Comparison of ENCODE assay signal across 8 mouse cellular contexts in the genomic region with DNA sequence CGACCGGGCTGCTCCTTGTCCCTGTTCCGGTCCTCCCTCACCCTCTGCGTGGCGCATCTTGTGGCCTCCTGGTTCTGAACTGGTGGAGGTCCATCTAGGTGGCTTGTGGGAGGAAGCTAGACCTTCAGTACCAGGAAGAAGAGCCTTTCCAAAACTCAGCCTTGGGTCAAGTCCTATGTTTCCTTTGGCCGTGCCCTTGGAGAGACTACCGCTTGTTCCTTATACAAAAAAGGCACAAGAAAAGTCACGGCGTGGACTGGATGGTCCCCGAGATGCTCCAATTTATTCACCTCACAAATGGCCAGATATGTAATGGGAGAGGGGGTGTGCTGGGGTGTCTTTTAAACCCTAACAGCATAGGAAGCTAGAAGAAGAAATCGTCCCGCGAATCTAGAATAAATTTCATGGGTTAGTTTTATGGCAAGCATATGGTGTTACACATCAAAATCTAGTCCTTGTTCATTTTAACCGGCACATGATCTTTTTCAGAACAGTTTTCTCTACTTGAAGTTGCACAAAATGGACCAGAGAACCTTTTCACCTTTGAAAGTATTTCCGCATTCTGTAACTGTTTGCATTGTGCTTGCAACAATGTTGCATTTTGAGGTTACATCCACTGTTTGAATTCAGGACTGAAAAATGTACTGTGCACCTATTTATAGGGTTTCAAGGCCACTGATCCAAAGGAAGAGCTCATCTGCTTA. TPM values are rescaled to one million over a fixed set of nuclear protein-coding genes. Genes with fewer than 3 reads are reported as not detected.
DNase-seq lines count a peak whose midpoint lies in the region; ATAC-seq and TF ChIP-seq lines count a peak whose summit lies in the region.

A gene (minus strand): TSS at position 246 of the 704 bp plus-strand sequence.

- H3K9me3 ChIP-seq in embryonic facial prominence, embryonic 12.5 days, result no peaks in the 10 kb centered on the region
- no peaks in the 10 kb centered on the region for H3K9me3 ChIP-seq in heart, postnatal 0 days (replicated peaks; ENCODE audit: control insufficient read depth, low read length)
- H3K9me3 ChIP-seq in limb, embryonic 11.5 days (ENCODE audit: control insufficient read depth, low read length), result no peaks in the 10 kb centered on the region
- no peaks in the 10 kb centered on the region for H3K9me3 ChIP-seq in neural tube, embryonic 13.5 days

- peak within 1 kb of the TSS; percentile 97 for H3K9ac ChIP-seq in embryonic facial prominence, embryonic 12.5 days
- peak within 1 kb of the TSS; percentile 91 for H3K9ac ChIP-seq in heart, postnatal 0 days (replicated peaks; ENCODE audit: low read depth, low read length)
- H3K9ac ChIP-seq in limb, embryonic 11.5 days (ENCODE audit: low read length), result peak within 1 kb of the TSS; percentile 97
- peak within 1 kb of the TSS; percentile 98 for H3K9ac ChIP-seq in neural tube, embryonic 13.5 days

- no peak for ATAC-seq in embryonic facial prominence, embryonic 12.5 days (ENCODE audit: insufficient number of reproducible peaks, insufficient read depth, low FRiP score, low TSS enrichment)
- ATAC-seq in heart, postnatal 0 days (ENCODE audit: insufficient read depth, low read depth), result peak; percentile 28; the same call in 1 of the 2 replicates
- no peak; the same call in 1 of the 2 replicates for ATAC-seq in limb, embryonic 11.5 days (ENCODE audit: insufficient number of reproducible peaks, low FRiP score, low TSS enrichment, low read depth)
- ATAC-seq in neural tube, embryonic 13.5 days (ENCODE audit: low read depth), result no peak

- no peak for TF ChIP-seq CTCF in testis, adult 2 months (IDR thresholded peaks at IDR 0.05; ENCODE audit: control insufficient read depth, insufficient read depth, insufficient replicate concordance, low read depth, low read length)
- no peak for TF ChIP-seq CTCF in heart, postnatal 0 days (IDR thresholded peaks at IDR 0.05; ENCODE audit: low read depth)

- no peak for TF ChIP-seq POLR2A in testis, adult 2 months (IDR thresholded peaks at IDR 0.05; ENCODE audit: control insufficient read depth, low read depth, low read length)

- WGBS in embryonic facial prominence, embryonic 12.5 days, result 8% methylated on average over 15 of the region's 15 CpGs
- 7% methylated on average over 15 of the region's 15 CpGs for WGBS in heart, postnatal 0 days
- WGBS in limb, embryonic 11.5 days, result 9% methylated on average over 15 of the region's 15 CpGs
- WGBS in neural tube, embryonic 13.5 days, result 8% methylated on average over 15 of the region's 15 CpGs

- peak within 1 kb of the TSS; percentile 95 for H3K27ac ChIP-seq in testis, adult 2 months (ENCODE audit: control insufficient read depth, insufficient read depth, low read depth, low read length)
- peak within 1 kb of the TSS; percentile 98 for H3K27ac ChIP-seq in embryonic facial prominence, embryonic 12.5 days
- peak within 1 kb of the TSS; percentile 99 for H3K27ac ChIP-seq in heart, postnatal 0 days (ENCODE audit: low read depth)
- H3K27ac ChIP-seq in limb, embryonic 11.5 days (replicated peaks; ENCODE audit: low read depth, low read length), result peak within 1 kb of the TSS; percentile 91
- peak within 1 kb of the TSS; percentile 99 for H3K27ac ChIP-seq in neural tube, embryonic 13.5 days (replicated peaks)

- TF ChIP-seq EP300 in heart, postnatal 0 days (IDR thresholded peaks at IDR 0.05; ENCODE audit: low read depth), result no peak

- H3K27me3 ChIP-seq in testis, adult 2 months (ENCODE audit: control insufficient read depth, insufficient read depth, low read length), result no peaks in the 10 kb centered on the region
- no peaks in the 10 kb centered on the region for H3K27me3 ChIP-seq in embryonic facial prominence, embryonic 12.5 days
- no peaks in the 10 kb centered on the region for H3K27me3 ChIP-seq in heart, postnatal 0 days (ENCODE audit: control insufficient read depth, insufficient read depth, low read length)
- H3K27me3 ChIP-seq in limb, embryonic 11.5 days (ENCODE audit: control insufficient read depth, insufficient read depth, low read length), result no peaks in the 10 kb centered on the region
- H3K27me3 ChIP-seq in neural tube, embryonic 13.5 days, result no peaks in the 10 kb centered on the region

- H3K4me2 ChIP-seq in embryonic facial prominence, embryonic 12.5 days (replicated peaks), result peak within 1 kb of the TSS; percentile 71
- H3K4me2 ChIP-seq in heart, postnatal 0 days (ENCODE audit: low read depth, low read length), result peak within 1 kb of the TSS; percentile 80
- peak within 1 kb of the TSS; percentile 59 for H3K4me2 ChIP-seq in limb, embryonic 11.5 days (ENCODE audit: low read depth, severe bottlenecking)
- peak within 1 kb of the TSS; percentile 83 for H3K4me2 ChIP-seq in neural tube, embryonic 13.5 days

- H3K4me1 ChIP-seq in testis, adult 2 months (ENCODE audit: control insufficient read depth, insufficient read depth, low read length), result peaks cover 3% of the 10 kb centered on the region
- peaks cover 10% of the 10 kb centered on the region for H3K4me1 ChIP-seq in embryonic facial prominence, embryonic 12.5 days
- H3K4me1 ChIP-seq in heart, postnatal 0 days (ENCODE audit: control insufficient read depth, insufficient read depth), result peaks cover 20% of the 10 kb centered on the region
- peaks cover 6% of the 10 kb centered on the region; the same call in 1 of the 2 replicates for H3K4me1 ChIP-seq in limb, embryonic 11.5 days (ENCODE audit: control insufficient read depth, insufficient read depth, low read length)
- peaks cover 35% of the 10 kb centered on the region for H3K4me1 ChIP-seq in neural tube, embryonic 13.5 days (replicated peaks)

- peak within 1 kb of the TSS; percentile 100 for H3K4me3 ChIP-seq in testis, adult 2 months (ENCODE audit: control insufficient read depth, low read depth, low read length)
- H3K4me3 ChIP-seq in embryonic facial prominence, embryonic 12.5 days, result peak within 1 kb of the TSS; percentile 74
- H3K4me3 ChIP-seq in heart, postnatal 0 days (ENCODE audit: low read depth, low read length), result peak within 1 kb of the TSS; percentile 96
- H3K4me3 ChIP-seq in limb, embryonic 11.5 days (ENCODE audit: low read depth, low read length), result peak within 1 kb of the TSS; percentile 80
- peak within 1 kb of the TSS; percentile 92 for H3K4me3 ChIP-seq in neural tube, embryonic 13.5 days

- DNase-seq in testis, postnatal 10 days (ENCODE audit: low spot score), result no peak
- no peak for DNase-seq in heart, postnatal 0 days (ENCODE audit: low spot score)
- DNase-seq in limb, embryonic 11.5 days (ENCODE audit: low spot score), result no peak
- DNase-seq in kidney, postnatal 25 days, result no peak
- DNase-seq in embryo, embryonic 9.5 days (ENCODE audit: extremely low spot score), result no peak

- H3K36me3 ChIP-seq in testis, adult 2 months (ENCODE audit: control insufficient read depth, insufficient read depth, low read length), result no peaks in the 10 kb centered on the region
- H3K36me3 ChIP-seq in embryonic facial prominence, embryonic 12.5 days, result no peaks in the 10 kb centered on the region
- H3K36me3 ChIP-seq in heart, postnatal 0 days (replicated peaks; ENCODE audit: control insufficient read depth, insufficient read depth, low read length), result no peaks in the 10 kb centered on the region
- no peaks in the 10 kb centered on the region for H3K36me3 ChIP-seq in limb, embryonic 11.5 days (ENCODE audit: control insufficient read depth, insufficient read depth, low read length)
- no peaks in the 10 kb centered on the region for H3K36me3 ChIP-seq in neural tube, embryonic 13.5 days

RNA-seq across cellular contexts. Expression of the gene that starts here (rescaled TPM):
- polyA plus RNA-seq in testis, adult 2 months (2012; rRNA removed), result 32.6 and 44.1 TPM in 2 replicates
- 49.6 and 51.9 TPM in 2 replicates for polyA plus RNA-seq in embryonic facial prominence, embryonic 12.5 days (2016; fragmentation: Nextera tagmentation; extraction: Ambion mirVana)
- total RNA-seq in heart, postnatal 0 days (2014; rRNA removed; ENCODE audit: low replicate concordance), result 34.6 and 37.3 TPM in 2 replicates
- polyA plus RNA-seq in heart, postnatal 0 days (2015; fragmentation: Nextera tagmentation; extraction: Ambion mirVana), result 38.6 and 39.3 TPM in 2 replicates
- 53.2 and 57.2 TPM in 2 replicates for polyA plus RNA-seq in limb, embryonic 11.5 days (2014; fragmentation: Nextera tagmentation; extraction: Ambion mirVana)
- polyA plus RNA-seq in neural tube, embryonic 13.5 days (2015; fragmentation: Nextera tagmentation; extraction: Ambion mirVana), result 84.3 and 88.8 TPM in 2 replicates
